Mouse (Mus musculus) midbrain, postnatal 0 days (tissue): ENCODE results near the gene Retsat. TPM values are rescaled to one million over a fixed set of nuclear protein-coding genes. Genes with fewer than 3 reads are reported as not detected.
A peak's percentile ranks its signal among the peaks of the same experiment; 100 is the strongest.

Experiments used
- ATAC-seq: fragments of 200-750 bp; cut with Nextera tagmentation; 2 replicates; pipeline ENCODE4 v1.8.0; 2017; ENCODE audit warnings: moderate number of reproducible peaks, mild to moderate bottlenecking, moderate TSS enrichment, moderate library complexity; ENCODE audit not compliant: low FRiP score
- DNase-seq: peaks from one replicate; pipeline ENCODE4 v3.0.0-alpha.2; 2015; ENCODE audit warnings: low spot score
- H3K27ac ChIP-seq: fragments of 300-500 bp; sonication (generic); 2 replicates; pipeline ENCODE4 v1.5.1; 2014; ENCODE audit warnings: low read depth, mild to moderate bottlenecking, low read length, mixed read lengths
- H3K27me3 ChIP-seq: fragments of 300-500 bp; sonication (generic); 2 replicates; pipeline ENCODE4 v1.6.1; 2014; ENCODE audit warnings: low read length, control low read depth, mixed read lengths; ENCODE audit not compliant: insufficient read depth
- H3K36me3 ChIP-seq: fragments of 300-500 bp; sonication (generic); 2 replicates; pipeline ENCODE4 v1.6.1; 2014; ENCODE audit warnings: low read length, control low read depth, mixed read lengths; ENCODE audit not compliant: insufficient read depth
- H3K4me1 ChIP-seq: fragments of 300-500 bp; sonication (generic); 2 replicates; pipeline ENCODE4 v1.6.1; 2014; ENCODE audit warnings: mild to moderate bottlenecking, control low read depth, antibody characterized with exemption, low read length, mixed read lengths; ENCODE audit not compliant: insufficient read depth
- H3K4me2 ChIP-seq: fragments of 300-500 bp; sonication (generic); 2 replicates; pipeline ENCODE4 v1.6.1; 2014; ENCODE audit warnings: low read depth, mild to moderate bottlenecking, low read length, mixed read lengths; ENCODE audit not compliant: poor library complexity, severe bottlenecking
- H3K4me3 ChIP-seq: fragments of 300-500 bp; sonication (generic); 2 replicates; pipeline ENCODE4 v1.5.1; 2014; ENCODE audit warnings: low read depth, mild to moderate bottlenecking, low read length, moderate library complexity
- H3K9ac ChIP-seq: fragments of 300-500 bp; sonication (generic); replicated peaks from 2 replicates; pipeline ENCODE4 v1.6.1; 2014; ENCODE audit warnings: mild to moderate bottlenecking, low read length, moderate library complexity, mixed read lengths; ENCODE audit not compliant: poor library complexity, severe bottlenecking
- H3K9me3 ChIP-seq: fragments of 300-500 bp; sonication (generic); 2 replicates; pipeline ENCODE4 v1.6.1; 2016; ENCODE audit warnings: low read length, control low read depth
- CTCF ChIP-seq: IDR thresholded peaks from 2 replicates; pipeline ENCODE4 v1.5.1; 2016; ENCODE audit warnings: antibody characterized with exemption, mild to moderate bottlenecking
- WGBS: fragments of 180-500 bp; shearing (Covaris S2); extraction: QIAGEN DNeasy Blood & Tissue Kit; methylation state at CpG from one replicate; pipeline ENCODE4 v1.1.7; 2014; 5-methylcytosine and 5-hydroxymethylcytosine counted together
- polyA plus RNA-seq: library from polyadenylated mRNA; unstranded; fragments of >200 nt; fragmentation: Nextera tagmentation; extraction: Ambion mirVana; gene quantifications from 2 replicates; pipeline ENCODE4 v1.2.1, GENCODE M21; 2015
- total RNA-seq: library from RNA; depleted of rRNA; stranded (reverse); fragments of >200 nt; gene quantifications from 2 replicates; pipeline ENCODE4 v1.2.3, GENCODE M21; 2014; rRNA removed

Gene Retsat
- total RNA-seq, result 4.4 and 4.5 TPM in 2 replicates
- 6.8 and 7.5 TPM in 2 replicates for polyA plus RNA-seq

DNA sequence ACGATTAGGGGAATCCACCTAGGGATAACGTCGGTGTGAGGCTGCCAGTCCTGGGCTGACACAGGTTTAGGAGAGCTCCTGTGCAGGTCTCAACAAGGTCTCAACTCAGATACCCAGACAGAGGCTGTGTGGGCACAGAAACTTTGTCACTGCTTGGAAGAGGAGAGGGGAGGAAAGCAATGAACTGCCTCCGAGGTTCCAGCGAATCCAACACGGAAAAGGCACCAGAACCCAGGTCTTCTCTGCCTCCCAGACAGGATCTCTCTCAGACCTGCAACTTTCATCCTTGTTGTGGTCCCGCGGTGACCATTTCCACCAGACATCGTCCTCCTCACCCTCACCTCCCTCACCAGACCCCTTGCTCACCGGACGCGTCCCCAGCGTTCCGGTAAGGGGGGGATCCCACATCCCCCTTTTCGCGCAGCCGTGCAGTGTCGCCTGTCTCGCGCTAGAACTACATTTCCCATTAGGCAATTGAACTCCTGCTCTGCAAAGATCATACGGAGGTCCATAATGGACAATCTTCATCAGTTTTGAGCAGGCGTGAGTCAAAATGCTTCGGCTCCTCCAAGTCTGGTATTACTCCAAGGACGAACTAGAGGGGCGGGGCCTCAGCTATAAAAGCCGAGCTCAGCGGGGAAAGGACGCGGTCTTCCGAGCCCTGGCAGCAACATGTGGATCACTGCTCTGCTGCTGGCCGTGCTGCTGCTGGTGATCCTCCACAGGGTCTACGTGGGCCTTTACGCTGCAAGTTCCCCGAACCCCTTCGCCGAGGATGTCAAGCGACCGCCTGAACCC is at the start of gene Retsat, which contains the start of gene Elmod3:
Gene Retsat, plus strand, starts transcription at position 520 of the 798 bp plus-strand sequence.
Gene Elmod3, minus strand, starts transcription at position 458 of the 798 bp plus-strand sequence.
- TF ChIP-seq CTCF, result no peak; the same call in 1 of the 2 replicates
- peak; percentile 88 for ATAC-seq
- Histone ChIP-seq H3K9ac (peak within 1 kb of the TSS; percentile 61), H3K4me3 (peak within 1 kb of the TSS; percentile 65), H3K9me3 (no peaks in the 10 kb centered on the region), H3K4me1 (0 out of 2 replicates have a peak, but pooled peaks cover 6% of the 10 kb centered on the region), H3K27ac (peak within 1 kb of the TSS; percentile 63), H3K4me2 (peak within 1 kb of the TSS; percentile 77), H3K27me3 (no peaks in the 10 kb centered on the region), H3K36me3 (no peaks in the 10 kb centered on the region)
- peak; percentile 97 for DNase-seq
- under 1% methylated on average over 38 of the region's 38 CpGs for WGBS

DNA sequence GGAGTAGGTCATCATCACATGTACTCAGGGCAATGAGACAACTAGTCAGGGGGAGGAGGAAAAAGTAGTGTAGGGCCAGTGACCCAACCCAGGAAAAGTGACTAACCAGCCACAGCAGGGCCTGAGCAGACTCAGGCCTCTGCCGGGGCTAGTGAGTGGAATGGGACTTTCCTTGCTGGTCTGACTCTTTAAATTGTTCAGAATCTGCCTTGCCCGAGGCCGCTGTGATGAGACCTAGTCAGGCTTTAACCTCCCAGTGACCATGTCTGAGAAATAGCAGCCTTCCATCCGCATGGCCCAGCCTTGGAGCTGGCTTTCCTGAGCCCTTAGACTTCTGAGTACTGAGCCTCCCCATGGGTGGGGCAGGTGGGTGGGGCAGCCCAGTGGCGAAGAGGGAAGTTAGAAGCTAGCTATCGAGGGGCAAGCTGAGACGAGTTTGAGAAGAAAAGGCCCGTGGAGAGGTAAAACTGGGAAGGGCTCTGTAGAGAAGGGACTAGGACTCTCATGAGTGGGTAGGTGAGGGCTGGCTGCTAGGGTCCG is 49.2 kb upstream of the Retsat start:
- 74% methylated on average over 9 of the region's 9 CpGs for WGBS
- Histone ChIP-seq H3K27me3 (no peaks in the 10 kb centered on the region), H3K9ac (no peak overlapping the region), H3K36me3 (no peaks in the 10 kb centered on the region), H3K4me3 (no peak overlapping the region), H3K4me2 (no peak overlapping the region), H3K4me1 (0 out of 2 replicates have a peak, but pooled peaks cover 8% of the 10 kb centered on the region), H3K27ac (no peak overlapping the region), H3K9me3 (no peaks in the 10 kb centered on the region)
- DNase-seq (no peak), ATAC-seq (no peak)
- no peak for TF ChIP-seq CTCF

DNA sequence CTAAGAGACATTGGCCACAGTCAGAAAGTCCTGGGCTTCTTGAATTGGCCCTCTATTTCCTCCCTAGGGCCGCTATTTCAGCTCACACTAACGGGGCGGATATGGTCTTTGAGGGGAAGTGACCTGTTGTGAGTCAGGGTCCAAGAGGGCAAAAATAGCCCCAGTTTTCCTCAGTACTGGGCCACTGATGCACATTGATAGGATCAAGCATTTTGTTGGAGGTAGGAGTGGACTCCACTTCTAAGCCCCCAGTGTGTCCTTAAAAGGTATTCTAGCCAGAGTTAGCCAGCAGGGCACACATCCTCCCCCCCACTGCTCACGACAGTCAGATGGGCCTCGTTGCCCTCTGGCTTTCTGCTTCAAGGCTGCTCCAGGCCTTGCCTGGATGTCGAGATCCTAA is 48.2 kb upstream of the Retsat start:
- Histone ChIP-seq H3K4me2 (no peak overlapping the region), H3K9ac (no peak overlapping the region), H3K4me3 (no peak overlapping the region), H3K27me3 (no peaks in the 10 kb centered on the region), H3K9me3 (no peaks in the 10 kb centered on the region), H3K36me3 (no peaks in the 10 kb centered on the region), H3K4me1 (0 out of 2 replicates have a peak, but pooled peaks cover 8% of the 10 kb centered on the region), H3K27ac (no peak overlapping the region)
- no peak for DNase-seq
- WGBS, result 62% methylated on average over 6 of the region's 6 CpGs
- ATAC-seq, result no peak
- TF ChIP-seq CTCF, result no peak

DNA sequence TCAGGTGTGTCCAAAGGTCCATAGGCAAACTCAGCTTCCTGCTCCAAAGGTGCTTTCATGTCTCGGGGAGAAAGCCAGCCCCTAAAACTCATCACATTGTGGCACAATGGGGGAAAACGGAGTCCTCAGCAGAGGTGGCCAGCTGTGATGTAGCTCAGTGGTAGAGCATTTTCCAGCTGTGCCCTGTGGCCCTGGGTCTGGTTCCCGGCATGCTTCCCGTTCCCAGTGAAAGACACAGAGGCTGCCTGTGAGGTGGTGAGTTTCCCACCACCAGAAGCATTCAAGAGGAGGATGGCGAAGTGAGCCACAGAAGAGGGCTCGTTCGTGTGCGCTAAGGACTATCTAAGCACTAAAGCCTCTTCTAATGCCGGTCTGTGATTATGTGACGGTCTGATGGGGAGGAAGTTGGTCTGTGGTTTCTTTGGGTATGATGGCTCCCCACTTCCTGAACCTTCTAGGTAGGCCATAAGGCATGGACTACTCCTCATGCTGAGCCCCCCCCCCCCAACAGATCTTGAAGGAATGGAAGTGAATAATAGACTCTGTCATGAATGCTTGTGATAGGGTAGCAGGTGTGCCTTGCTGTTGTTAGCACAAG is 47.7 kb upstream of the Retsat start:
- Histone ChIP-seq H3K4me1 (0 out of 2 replicates have a peak, but pooled peaks cover 8% of the 10 kb centered on the region), H3K27ac (no peak overlapping the region), H3K36me3 (no peaks in the 10 kb centered on the region), H3K9ac (no peak overlapping the region), H3K9me3 (no peaks in the 10 kb centered on the region), H3K4me2 (no peak overlapping the region), H3K27me3 (no peaks in the 10 kb centered on the region), H3K4me3 (no peak overlapping the region)
- 89% methylated on average over 10 of the region's 10 CpGs for WGBS
- ATAC-seq, result no peak
- DNase-seq, result no peak
- no peak for TF ChIP-seq CTCF

DNA sequence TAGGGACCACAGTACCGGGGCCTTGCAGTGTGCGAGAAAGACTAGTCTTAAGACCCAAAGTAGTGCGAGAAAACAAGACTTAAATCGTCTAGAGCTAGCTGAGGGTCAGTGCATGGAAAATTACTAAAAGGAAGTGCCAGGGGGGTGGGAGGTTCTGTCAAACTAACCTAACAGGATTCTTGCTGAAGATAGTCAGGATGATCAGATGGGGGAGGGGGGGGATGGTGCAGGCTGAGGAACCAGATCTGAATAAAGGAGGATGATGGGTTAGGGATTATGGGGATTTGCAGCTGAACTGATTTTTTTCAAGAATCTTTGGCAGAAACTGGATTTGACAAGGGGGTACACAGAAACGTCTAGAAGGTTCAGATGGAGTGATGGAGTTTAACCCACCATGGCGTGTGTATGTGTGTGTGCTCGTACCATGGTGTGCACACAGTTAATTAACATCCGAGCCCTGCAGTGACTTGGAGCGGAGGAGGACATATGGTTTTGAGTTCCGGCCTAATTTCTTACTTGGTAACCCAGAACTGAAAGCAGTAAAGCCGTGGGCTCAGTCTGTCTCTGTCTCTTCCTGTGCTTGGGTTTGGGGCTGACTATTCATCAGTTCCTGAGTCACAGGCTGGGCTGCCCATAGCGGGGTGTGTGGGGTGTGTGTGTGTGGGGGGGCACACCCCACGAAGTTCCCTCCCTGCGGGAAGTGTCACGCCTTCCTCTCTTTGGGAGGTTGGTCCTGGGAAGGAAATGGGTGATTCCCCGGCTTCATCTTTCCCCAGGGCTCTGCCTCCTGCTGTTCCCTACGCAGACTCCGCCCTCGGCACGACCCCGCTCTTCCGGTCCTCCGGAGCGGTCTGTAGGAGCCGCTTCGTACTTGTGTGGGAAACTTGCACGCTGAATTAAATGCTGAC is 45.9 kb upstream of the Retsat start:
- H3K9ac ChIP-seq, result peak overlapping the region; percentile 50
- peak; percentile 80 for ATAC-seq
- H3K27me3 ChIP-seq, result no peaks in the 10 kb centered on the region
- H3K4me1 ChIP-seq, result 0 out of 2 replicates have a peak, but pooled peaks cover 8% of the 10 kb centered on the region
- H3K4me2 ChIP-seq, result peak overlapping the region; percentile 66
- peak overlapping the region; percentile 74 for H3K27ac ChIP-seq
- DNase-seq, result peak; percentile 64
- 15% methylated on average over 27 of the region's 27 CpGs for WGBS
- H3K9me3 ChIP-seq, result no peaks in the 10 kb centered on the region
- H3K36me3 ChIP-seq, result no peaks in the 10 kb centered on the region
- H3K4me3 ChIP-seq, result peak overlapping the region; percentile 37
- TF ChIP-seq CTCF, result peak; percentile 18
